Mouse (Mus musculus) intestine, embryonic 14.5 days (tissue): ENCODE results near the gene Olfr490. TPM values are rescaled to one million over a fixed set of nuclear protein-coding genes. Genes with fewer than 3 reads are reported as not detected.

Experiments used
- ATAC-seq: fragments of 200-750 bp; cut with Nextera tagmentation; replicated peaks from 2 replicates; pipeline ENCODE4 v1.8.0; 2017; ENCODE audit warnings: low read depth, moderate number of reproducible peaks, moderate TSS enrichment, moderate library complexity; ENCODE audit not compliant: low FRiP score, low TSS enrichment
- DNase-seq: peaks from one replicate; pipeline ENCODE4 v3.0.0-alpha.2; 2018; ENCODE audit warnings: low spot score
- H3K27ac ChIP-seq: fragments of 300-500 bp; sonication (generic); 2 replicates; pipeline ENCODE4 v1.5.1; 2014; ENCODE audit warnings: low read depth, mild to moderate bottlenecking, control low read depth
- H3K27me3 ChIP-seq: fragments of 300-500 bp; sonication (generic); replicated peaks from 2 replicates; pipeline ENCODE4 v1.6.1; 2014; ENCODE audit warnings: low read length, control low read depth; ENCODE audit not compliant: control insufficient read depth, insufficient read depth
- H3K36me3 ChIP-seq: fragments of 300-500 bp; sonication (generic); 2 replicates; pipeline ENCODE4 v1.6.1; 2014; ENCODE audit warnings: low read length, control low read depth; ENCODE audit not compliant: control insufficient read depth, insufficient read depth
- H3K4me1 ChIP-seq: fragments of 300-500 bp; sonication (generic); replicated peaks from 2 replicates; pipeline ENCODE4 v1.6.1; 2014; ENCODE audit warnings: low read length, control low read depth, mixed read lengths; ENCODE audit not compliant: control insufficient read depth, insufficient read depth
- H3K4me2 ChIP-seq: fragments of 300-500 bp; sonication (generic); 2 replicates; pipeline ENCODE4 v1.6.1; 2014; ENCODE audit warnings: low read length
- H3K4me3 ChIP-seq: fragments of 300-500 bp; sonication (generic); 2 replicates; pipeline ENCODE4 v1.5.1; 2014; ENCODE audit warnings: low read depth, low read length, control low read depth, mixed read lengths
- H3K9ac ChIP-seq: fragments of 300-500 bp; sonication (generic); 2 replicates; pipeline ENCODE4 v1.6.1; 2014; ENCODE audit warnings: mild to moderate bottlenecking, low read length
- H3K9me3 ChIP-seq: fragments of 300-500 bp; sonication (generic); 2 replicates; pipeline ENCODE4 v1.6.1; 2016; ENCODE audit warnings: low read length, control low read depth; ENCODE audit not compliant: control insufficient read depth
- WGBS: fragments of 180-500 bp; shearing (Covaris S2); extraction: QIAGEN DNeasy Blood & Tissue Kit; methylation state at CpG from one replicate; pipeline ENCODE4 v1.1.7; 2014; 5-methylcytosine and 5-hydroxymethylcytosine counted together
- polyA plus RNA-seq: library from polyadenylated mRNA; unstranded; fragments of >200 nt; fragmentation: Nextera tagmentation; extraction: Ambion mirVana; gene quantifications from 2 replicates; pipeline ENCODE4 v1.2.1, GENCODE M21; 2014

The Olfr490 gene
- polyA plus RNA-seq: not detected in 2 replicates

- Histone ChIP-seq H3K4me3 (no peak within 1 kb of the TSS), H3K4me2 (no peak within 1 kb of the TSS), H3K36me3 (no peaks in the 10 kb centered on the region), H3K27ac (no peak within 1 kb of the TSS), H3K4me1 (no peaks in the 10 kb centered on the region), H3K9me3 (no peaks in the 10 kb centered on the region), H3K9ac (no peak within 1 kb of the TSS), H3K27me3 (no peaks in the 10 kb centered on the region)
- ATAC-seq: no peak
- DNase-seq: no peak
Observed at GRCm38 (mm10) chr7:108288834-108289233, at the start of gene Olfr490. TSS of gene Olfr490 (minus strand) at chr7:108288934.

DNA sequence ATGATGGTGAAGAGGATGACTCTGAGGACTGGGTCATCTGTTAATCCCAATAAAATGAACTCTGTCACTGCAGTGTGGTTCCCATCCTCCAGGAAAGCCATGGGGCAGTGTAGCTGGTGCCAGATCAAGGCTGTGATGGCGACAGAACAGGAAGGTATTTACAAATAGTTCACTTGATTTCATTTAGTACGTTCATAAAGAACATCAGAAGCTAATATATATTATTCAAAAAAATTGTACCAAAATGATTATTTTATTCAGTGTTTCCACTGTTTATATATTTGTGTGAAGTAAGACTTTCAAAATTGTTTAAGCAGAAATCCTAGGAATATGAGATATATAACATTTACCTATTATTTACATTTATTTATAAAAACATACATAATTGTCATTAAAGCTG, 34.8 kb upstream of the Olfr490 start, which contains the start of gene Olfr492:
Gene Olfr492, minus strand, starts transcription at position 101 of the 400 bp plus-strand sequence.
- 79% methylated on average over 2 of the region's 2 CpGs for WGBS
- DNase-seq: no peak
- H3K27me3 ChIP-seq: no peaks in the 10 kb centered on the region

GRCm38 (mm10) chr7:108313151-108313550, 24.4 kb upstream of the Olfr490 start, which contains the start of gene Olfr491:
TSS of gene Olfr491 (plus strand) at chr7:108313451.
- no peak for ATAC-seq
- WGBS: 62% methylated on average over 1 of the region's 1 CpGs
- H3K4me3 ChIP-seq: no peak within 1 kb of the TSS

More for the DNA sequence above, 34.8 kb upstream of the Olfr490 start, which contains the start of gene Olfr492:
- no peaks in the 10 kb centered on the region for H3K9me3 ChIP-seq
- no peak within 1 kb of the TSS for H3K4me3 ChIP-seq
- no peak within 1 kb of the TSS for H3K27ac ChIP-seq
- no peaks in the 10 kb centered on the region for H3K4me1 ChIP-seq
- no peaks in the 10 kb centered on the region for H3K36me3 ChIP-seq
- no peak within 1 kb of the TSS for H3K9ac ChIP-seq
- no peak for ATAC-seq
- no peak within 1 kb of the TSS for H3K4me2 ChIP-seq

GRCm38 (mm10) chr7:108258247-108258646, 30.5 kb downstream of the Olfr490 start, which contains the start of gene Olfr488:
TSS of gene Olfr488 (minus strand) at chr7:108258347.
- ATAC-seq (no peak), DNase-seq (no peak)
- no peaks in the 10 kb centered on the region for H3K36me3 ChIP-seq
- H3K9me3 ChIP-seq: no peaks in the 10 kb centered on the region
- H3K27me3 ChIP-seq: no peaks in the 10 kb centered on the region
- no peaks in the 10 kb centered on the region for H3K4me1 ChIP-seq
- H3K4me3 ChIP-seq: no peak within 1 kb of the TSS
- H3K27ac ChIP-seq: no peak within 1 kb of the TSS
- no peak within 1 kb of the TSS for H3K4me2 ChIP-seq
- no peak within 1 kb of the TSS for H3K9ac ChIP-seq

More at GRCm38 (mm10) chr7:108313151-108313550, 24.4 kb upstream of the Olfr490 start, which contains the start of gene Olfr491:
- Histone ChIP-seq H3K4me2 (no peak within 1 kb of the TSS), H3K36me3 (no peaks in the 10 kb centered on the region), H3K27me3 (no peaks in the 10 kb centered on the region), H3K9ac (no peak within 1 kb of the TSS), H3K4me1 (no peaks in the 10 kb centered on the region), H3K27ac (no peak within 1 kb of the TSS), H3K9me3 (no peaks in the 10 kb centered on the region)
- DNase-seq: no peak

Other genes starting within 250 kb of the Olfr490 start
- gene Olfr479, start 238.2 kb downstream of the Olfr490 start, polyA plus RNA-seq: not detected in 2 replicates
- gene Olfr480, start 221.6 kb downstream of the Olfr490 start, polyA plus RNA-seq: not detected in 2 replicates
- not detected in 2 replicates for gene Olfr481, start 209.1 kb downstream of the Olfr490 start, polyA plus RNA-seq
- not detected in 2 replicates for gene Olfr482, start 191.3 kb downstream of the Olfr490 start, polyA plus RNA-seq
- gene Olfr483, start 188.1 kb downstream of the Olfr490 start, polyA plus RNA-seq: not detected in 2 replicates
- gene Olfr484, start 161.5 kb downstream of the Olfr490 start, polyA plus RNA-seq: not detected in 2 replicates
- not detected in 2 replicates for gene Olfr485, start 129.1 kb downstream of the Olfr490 start, polyA plus RNA-seq
- not detected in 2 replicates for gene Olfr486, start 116.2 kb downstream of the Olfr490 start, polyA plus RNA-seq
- gene Olfr487, start 74.3 kb downstream of the Olfr490 start, polyA plus RNA-seq: not detected in 2 replicates
- not detected in 2 replicates for gene Olfr488, start 30.6 kb downstream of the Olfr490 start, polyA plus RNA-seq
- gene Olfr491, start 24.5 kb upstream of the Olfr490 start, polyA plus RNA-seq: not detected in 2 replicates
- gene Olfr492, start 34.7 kb upstream of the Olfr490 start, polyA plus RNA-seq: not detected in 2 replicates
- not detected in 2 replicates for gene Olfr493, start 58.0 kb upstream of the Olfr490 start, polyA plus RNA-seq
- gene Olfr494, start 76.4 kb upstream of the Olfr490 start, polyA plus RNA-seq: not detected in 2 replicates
- gene Olfr495, start 104.2 kb upstream of the Olfr490 start, polyA plus RNA-seq: not detected in 2 replicates
- gene Olfr497, start 131.5 kb upstream of the Olfr490 start, polyA plus RNA-seq: not detected in 2 replicates
- not detected in 2 replicates for gene Olfr498, start 176.4 kb upstream of the Olfr490 start, polyA plus RNA-seq
- not detected in 2 replicates for gene Olfr502, start 236.1 kb upstream of the Olfr490 start, polyA plus RNA-seq